Mouse (Mus musculus): ENCODE measurements around the gene Nccrp1. TPM values are rescaled to one million over a fixed set of nuclear protein-coding genes. Genes with fewer than 3 reads are reported as not detected.
A peak's percentile ranks its signal among the peaks of the same experiment; 100 is the strongest.

Gene Nccrp1
- polyA plus RNA-seq, 1 experiment from 2014 or later, result not detected

DNA sequence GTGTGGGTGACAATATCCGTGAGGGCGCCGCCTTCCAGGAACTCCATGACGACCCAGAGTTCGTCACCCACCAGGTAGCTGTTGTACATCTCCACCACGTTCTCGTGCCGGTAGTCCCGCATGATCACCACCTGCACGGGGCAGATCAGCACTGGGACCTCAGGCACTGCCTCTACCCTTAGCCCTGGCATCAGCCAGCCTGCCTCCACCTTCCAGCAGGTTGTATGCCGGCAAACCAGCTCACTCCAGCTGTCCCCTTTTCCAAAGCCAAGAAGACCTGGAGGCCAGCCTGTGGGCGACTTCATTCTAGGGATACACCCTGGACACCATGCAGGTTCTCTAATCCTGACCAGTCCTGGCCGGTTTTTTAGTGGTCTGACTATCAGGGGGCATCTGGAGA, 15.9 kb upstream of the Nccrp1 start:
- no peak for DNase-seq (ENCODE audit: low spot score)
- Histone ChIP-seq H3K4me3 (no peak overlapping the region), H3K36me3 (replicated peaks) (peaks cover 98% of the 10 kb centered on the region), H3K27ac (replicated peaks) (no peak overlapping the region), H3K9me3 (no peaks in the 10 kb centered on the region), H3K27me3 (replicated peaks; ENCODE audit: low read depth, poor library complexity, severe bottlenecking) (no peaks in the 10 kb centered on the region), H3K4me1 (peaks cover 14% of the 10 kb centered on the region)
- 93% methylated on average over 13 of the region's 13 CpGs for WGBS

- H3K36me3 ChIP-seq (replicated peaks), result peaks cover 97% of the 10 kb centered on the region
- DNase-seq (ENCODE audit: low spot score), result no peak
- H3K9me3 ChIP-seq, result no peaks in the 10 kb centered on the region
- no peak overlapping the region for H3K27ac ChIP-seq (replicated peaks)
- no peak overlapping the region for H3K4me3 ChIP-seq
- WGBS, result 91% methylated on average over 13 of the region's 13 CpGs
- H3K27me3 ChIP-seq (replicated peaks; ENCODE audit: low read depth, poor library complexity, severe bottlenecking), result no peaks in the 10 kb centered on the region
- peaks cover 17% of the 10 kb centered on the region for H3K4me1 ChIP-seq
Observed at GRCm38 (mm10) chr7:28562371-28562770, 15.3 kb upstream of the Nccrp1 start.

DNA sequence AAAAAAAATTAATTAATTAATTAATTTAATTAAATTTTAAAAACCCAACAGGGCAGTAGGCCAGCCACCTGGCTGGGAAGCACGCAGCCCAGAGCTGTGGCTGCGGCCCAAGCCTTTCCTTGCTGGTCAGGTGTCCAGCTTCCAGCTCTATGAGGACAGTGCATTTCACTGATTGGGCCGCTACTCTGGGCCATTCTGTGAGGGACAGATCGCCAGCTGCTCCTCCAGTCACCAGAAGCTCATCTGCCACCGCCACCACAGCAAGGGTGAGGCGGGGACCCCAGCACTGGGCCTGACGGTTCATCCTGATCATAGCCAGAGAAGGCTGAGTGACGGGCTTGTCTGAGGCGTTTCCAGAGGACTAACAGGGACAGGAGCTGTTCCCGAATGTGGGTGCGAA, 14.9 kb upstream of the Nccrp1 start:
- Histone ChIP-seq H3K27me3 (replicated peaks; ENCODE audit: low read depth, poor library complexity, severe bottlenecking) (no peaks in the 10 kb centered on the region), H3K4me1 (peaks cover 18% of the 10 kb centered on the region), H3K36me3 (replicated peaks) (peaks cover 93% of the 10 kb centered on the region), H3K4me3 (no peak overlapping the region), H3K27ac (replicated peaks) (no peak overlapping the region), H3K9me3 (no peaks in the 10 kb centered on the region)
- no peak for DNase-seq (ENCODE audit: low spot score)
- WGBS, result 91% methylated on average over 11 of the region's 11 CpGs

GRCm38 (mm10) chr7:28560856-28561255, 13.8 kb upstream of the Nccrp1 start:
- Histone ChIP-seq H3K36me3 (replicated peaks) (peaks cover 82% of the 10 kb centered on the region), H3K4me1 (peaks cover 29% of the 10 kb centered on the region), H3K4me3 (no peak overlapping the region), H3K27me3 (replicated peaks; ENCODE audit: low read depth, poor library complexity, severe bottlenecking) (no peaks in the 10 kb centered on the region), H3K9me3 (no peaks in the 10 kb centered on the region), H3K27ac (replicated peaks) (no peak overlapping the region)
- WGBS, result 93% methylated on average over 10 of the region's 10 CpGs
- no peak for DNase-seq (ENCODE audit: low spot score)

GRCm38 (mm10) chr7:28558486-28558885, 11.4 kb upstream of the Nccrp1 start:
- no peak for DNase-seq (ENCODE audit: low spot score)
- H3K27ac ChIP-seq (replicated peaks), result no peak overlapping the region
- no peak overlapping the region for H3K4me3 ChIP-seq
- peaks cover 31% of the 10 kb centered on the region for H3K4me1 ChIP-seq
- H3K36me3 ChIP-seq (replicated peaks), result peaks cover 58% of the 10 kb centered on the region
- WGBS, result 63% methylated on average over 4 of the region's 4 CpGs
- H3K9me3 ChIP-seq, result no peaks in the 10 kb centered on the region
- H3K27me3 ChIP-seq (replicated peaks; ENCODE audit: low read depth, poor library complexity, severe bottlenecking), result no peaks in the 10 kb centered on the region

GRCm38 (mm10) chr7:28557708-28558107, 10.7 kb upstream of the Nccrp1 start:
- 82% methylated on average over 6 of the region's 6 CpGs for WGBS
- peaks cover 31% of the 10 kb centered on the region for H3K4me1 ChIP-seq
- H3K36me3 ChIP-seq (replicated peaks), result peaks cover 51% of the 10 kb centered on the region
- no peak overlapping the region for H3K27ac ChIP-seq (replicated peaks)
- no peaks in the 10 kb centered on the region for H3K27me3 ChIP-seq (replicated peaks; ENCODE audit: low read depth, poor library complexity, severe bottlenecking)
- H3K9me3 ChIP-seq, result peaks cover 7% of the 10 kb centered on the region; the same call in 1 of the 2 replicates
- H3K4me3 ChIP-seq, result no peak overlapping the region
- no peak for DNase-seq (ENCODE audit: low spot score)

DNA sequence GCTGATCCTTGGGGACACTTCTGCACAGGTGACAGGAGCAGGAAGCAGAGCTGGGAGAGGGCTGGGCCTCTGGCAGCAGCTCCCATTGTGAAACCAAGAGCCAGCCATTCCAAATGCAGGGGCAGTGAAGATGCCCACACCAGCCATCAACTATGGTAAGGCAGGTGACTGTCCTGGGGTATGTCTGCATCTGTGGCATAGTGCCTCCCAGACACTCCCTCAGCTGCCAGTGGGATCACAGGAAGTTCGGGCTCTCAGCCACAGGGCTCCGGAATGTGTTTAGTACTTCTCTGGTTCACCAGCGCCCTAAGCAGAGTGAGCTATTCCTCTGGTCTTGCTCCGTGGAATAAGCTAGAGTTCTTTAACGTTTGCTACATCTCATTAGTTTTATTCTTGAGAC, 10.0 kb upstream of the Nccrp1 start:
- 77% methylated on average over 5 of the region's 5 CpGs for WGBS
- Histone ChIP-seq H3K36me3 (replicated peaks) (peaks cover 44% of the 10 kb centered on the region), H3K27me3 (replicated peaks; ENCODE audit: low read depth, poor library complexity, severe bottlenecking) (no peaks in the 10 kb centered on the region), H3K4me3 (no peak overlapping the region), H3K27ac (replicated peaks) (no peak overlapping the region), H3K4me1 (peaks cover 31% of the 10 kb centered on the region), H3K9me3 (peaks cover 13% of the 10 kb centered on the region; the same call in 1 of the 2 replicates)
- no peak for DNase-seq (ENCODE audit: low spot score)

GRCm38 (mm10) chr7:28555939-28556535, 9.0 kb upstream of the Nccrp1 start:
- Histone ChIP-seq H3K27ac (replicated peaks) (no peak overlapping the region), H3K36me3 (replicated peaks) (peaks cover 34% of the 10 kb centered on the region), H3K4me3 (no peak overlapping the region), H3K27me3 (replicated peaks; ENCODE audit: low read depth, poor library complexity, severe bottlenecking) (no peaks in the 10 kb centered on the region), H3K4me1 (peaks cover 31% of the 10 kb centered on the region), H3K9me3 (peaks cover 13% of the 10 kb centered on the region; the same call in 1 of the 2 replicates)
- DNase-seq (ENCODE audit: low spot score), result no peak
- 22% methylated on average over 5 of the region's 5 CpGs for WGBS

DNA sequence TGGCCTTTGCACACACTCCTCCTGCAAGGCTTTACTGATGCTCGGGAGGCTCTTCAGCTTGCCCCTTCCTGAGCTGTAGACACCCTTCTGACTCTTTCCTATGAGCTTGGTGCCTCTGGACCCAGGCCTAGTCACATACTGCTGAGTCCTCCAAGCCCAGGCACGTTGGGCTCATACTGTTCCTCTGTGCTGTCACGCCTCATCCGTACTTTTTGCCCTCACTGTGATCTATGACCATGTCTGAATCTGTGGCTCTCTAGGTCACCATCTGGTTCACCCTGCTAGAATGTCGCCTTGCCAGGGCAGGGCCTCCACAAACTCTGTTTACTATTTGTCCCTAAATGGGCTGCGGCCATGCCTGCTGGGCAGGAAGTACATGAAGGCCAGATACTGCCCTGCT, 6.0 kb upstream of the Nccrp1 start:
- 89% methylated on average over 6 of the region's 6 CpGs for WGBS
- Histone ChIP-seq H3K4me3 (no peak overlapping the region), H3K27ac (replicated peaks) (no peak overlapping the region), H3K4me1 (peaks cover 18% of the 10 kb centered on the region; the same call in 1 of the 2 replicates), H3K27me3 (replicated peaks; ENCODE audit: low read depth, poor library complexity, severe bottlenecking) (peaks cover 7% of the 10 kb centered on the region), H3K36me3 (replicated peaks) (peaks cover 6% of the 10 kb centered on the region), H3K9me3 (peaks cover 13% of the 10 kb centered on the region; the same call in 1 of the 2 replicates)
- no peak for DNase-seq (ENCODE audit: low spot score)

- no peak overlapping the region for H3K27ac ChIP-seq (replicated peaks)
- H3K27me3 ChIP-seq (replicated peaks; ENCODE audit: low read depth, poor library complexity, severe bottlenecking), result peaks cover 59% of the 10 kb centered on the region
- no peak overlapping the region for H3K4me3 ChIP-seq
- H3K4me1 ChIP-seq, result peaks cover 43% of the 10 kb centered on the region
- no peaks in the 10 kb centered on the region for H3K36me3 ChIP-seq (replicated peaks)
- whole genome bisulfite sequencing, result 69% methylated on average over 7 of the region's 7 CpGs
- DNase-seq (ENCODE audit: low spot score), result no peak
- H3K9me3 ChIP-seq, result peaks cover 6% of the 10 kb centered on the region; the same call in 1 of the 2 replicates
Observed at GRCm38 (mm10) chr7:28547628-28548027, 574 bp upstream of the Nccrp1 start.

- Histone ChIP-seq H3K4me1 (peaks cover 43% of the 10 kb centered on the region), H3K27ac (replicated peaks) (0 out of 2 replicates have a peak overlapping the region, but pooled peaks have one; percentile 8), H3K9me3 (no peaks in the 10 kb centered on the region), H3K27me3 (replicated peaks; ENCODE audit: low read depth, poor library complexity, severe bottlenecking) (peaks cover 59% of the 10 kb centered on the region), H3K4me3 (peak overlapping the region; percentile 51), H3K36me3 (replicated peaks) (no peaks in the 10 kb centered on the region)
- 2% methylated on average over 22 of the region's 22 CpGs for WGBS
- DNase-seq (ENCODE audit: low spot score), result peak; percentile 45
Observed at GRCm38 (mm10) chr7:28546649-28547048, 405 bp downstream of the Nccrp1 start.

- 38% methylated on average over 7 of the region's 7 CpGs for WGBS
- no peak for DNase-seq (ENCODE audit: low spot score)
- peaks cover 59% of the 10 kb centered on the region for H3K27me3 ChIP-seq (replicated peaks; ENCODE audit: low read depth, poor library complexity, severe bottlenecking)
Observed at GRCm38 (mm10) chr7:28545891-28546210, 1.2 kb downstream of the Nccrp1 start.

GRCm38 (mm10) chr7:28545048-28545890, 1.8 kb downstream of the Nccrp1 start:
- Histone ChIP-seq H3K9me3 (no peaks in the 10 kb centered on the region), H3K4me1 (peaks cover 43% of the 10 kb centered on the region), H3K27ac (replicated peaks) (no peak overlapping the region), H3K27me3 (replicated peaks; ENCODE audit: low read depth, poor library complexity, severe bottlenecking) (peaks cover 59% of the 10 kb centered on the region), H3K36me3 (replicated peaks) (no peaks in the 10 kb centered on the region), H3K4me3 (no peak overlapping the region)
- 24% methylated on average over 14 of the region's 14 CpGs for WGBS
- DNase-seq (ENCODE audit: low spot score), result peak; percentile 60

More at GRCm38 (mm10) chr7:28545891-28546210, 1.2 kb downstream of the Nccrp1 start:
- Histone ChIP-seq H3K36me3 (replicated peaks) (no peaks in the 10 kb centered on the region), H3K4me1 (peaks cover 43% of the 10 kb centered on the region), H3K4me3 (peak overlapping the region; percentile 51), H3K9me3 (no peaks in the 10 kb centered on the region), H3K27ac (replicated peaks) (no peak overlapping the region)

Data from embryonic facial prominence, embryonic 10.5 days (tissue).